Mouse (Mus musculus): ENCODE data around the gene Vmn2r101. TPM values are rescaled to one million over a fixed set of nuclear protein-coding genes. Genes with fewer than 3 reads are reported as not detected.

Gene Vmn2r101
- polyA plus RNA-seq (2014; fragmentation: Illumina TruSeq; extraction: RNeasy Lipid Tissue Mini Kit (QIAGEN cat#74804); ENCODE audit: low read depth, low replicate concordance) = not detected

DNA sequence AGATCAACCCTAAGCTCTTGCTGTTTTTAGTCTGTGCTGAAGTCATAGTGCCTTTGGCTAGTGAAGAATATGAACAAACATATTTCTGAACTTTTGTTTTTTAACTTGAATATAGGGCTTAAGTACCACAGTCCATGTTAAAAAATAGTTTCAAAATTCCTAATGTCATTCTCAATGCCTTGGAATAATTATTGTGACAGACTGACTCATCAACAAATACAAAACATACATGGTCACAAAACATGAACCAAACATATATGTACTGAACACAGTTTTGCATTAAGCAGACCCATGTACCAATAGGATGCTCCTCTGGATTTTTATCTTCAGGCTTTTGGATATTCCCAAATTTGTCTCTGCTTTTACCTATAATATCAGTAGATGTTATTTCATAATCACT, at the start of gene Vmn2r101:
Vmn2r101 (plus strand) TSS at position 301 of the 400 bp plus-strand sequence.

DNA sequence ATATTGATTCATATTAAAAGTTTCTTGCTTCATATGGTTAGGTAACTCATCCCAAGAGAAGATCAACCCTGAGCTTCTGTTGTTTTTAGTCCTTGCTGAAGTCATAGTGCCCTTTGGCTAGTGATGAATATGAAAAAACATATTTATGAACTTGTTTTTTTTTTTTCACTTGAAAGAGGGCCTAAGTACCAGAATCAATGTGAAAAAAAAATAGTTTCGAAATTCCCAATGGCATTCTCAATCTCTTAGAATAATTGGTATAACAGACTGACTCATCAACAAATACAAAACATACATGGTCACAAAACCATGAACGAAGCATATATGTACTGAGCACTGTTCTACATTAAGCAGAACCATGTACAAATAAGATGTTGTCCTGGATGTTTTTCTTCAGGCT, 83.0 kb downstream of the Vmn2r101 start, which contains the start of gene Vmn2r102:
Vmn2r102 (plus strand) TSS at position 301 of the 400 bp plus-strand sequence.

Other genes starting within 250 kb of the Vmn2r101 start
- gene Vmn2r99, start 215.3 kb upstream of the Vmn2r101 start, polyA plus RNA-seq (2014; fragmentation: Illumina TruSeq; extraction: RNeasy Lipid Tissue Mini Kit (QIAGEN cat#74804); ENCODE audit: low read depth, low replicate concordance) = not detected
- gene Vmn2r100, start 72.5 kb upstream of the Vmn2r101 start, polyA plus RNA-seq (2014; fragmentation: Illumina TruSeq; extraction: RNeasy Lipid Tissue Mini Kit (QIAGEN cat#74804); ENCODE audit: low read depth, low replicate concordance) = not detected
- not detected for gene Vmn2r102, start 83.1 kb downstream of the Vmn2r101 start, polyA plus RNA-seq (2014; fragmentation: Illumina TruSeq; extraction: RNeasy Lipid Tissue Mini Kit (QIAGEN cat#74804); ENCODE audit: low read depth, low replicate concordance)
- not detected for gene Vmn2r103, start 196.1 kb downstream of the Vmn2r101 start, polyA plus RNA-seq (2014; fragmentation: Illumina TruSeq; extraction: RNeasy Lipid Tissue Mini Kit (QIAGEN cat#74804); ENCODE audit: low read depth, low replicate concordance)